Mouse (Mus musculus) heart, adult 2 months (tissue): ENCODE measurements around the gene Rnf183.
"Not testable (repeated sequence)": the region's sequence is repeated elsewhere in the genome, so short reads cannot be mapped to it uniquely, and the experiment has no call there.

ENCODE experiments used
- CTCF ChIP-seq: fragments of 200-600 bp; IDR thresholded peaks from 2 replicates; pipeline ENCODE4 v1.8.1; 2022; ENCODE audit warnings: antibody characterized with exemption, mild to moderate bottlenecking, moderate library complexity
- EP300 ChIP-seq: fragments of 200-500 bp; IDR thresholded peaks from 2 replicates; pipeline ENCODE4 v1.6.1; 2011; ENCODE audit warnings: low read depth, low read length, control low read depth; ENCODE audit not compliant: insufficient read depth
- POLR2A ChIP-seq: fragments of 200-500 bp; IDR thresholded peaks from 2 replicates; pipeline ENCODE4 v1.6.1; 2011; ENCODE audit warnings: mild to moderate bottlenecking, low read depth, low read length, control low read depth; ENCODE audit not compliant: insufficient read depth

GRCm38 (mm10) chr4:62479593-62479936, 44.5 kb upstream of the Rnf183 start:
- not testable (repeated sequence) for TF ChIP-seq EP300, POLR2A
- TF ChIP-seq CTCF = peak; percentile 57
